Mouse (Mus musculus) heart, postnatal 25 days (tissue): ENCODE data around the gene Cenpp. TPM values are rescaled to one million over a fixed set of nuclear protein-coding genes. Genes with fewer than 3 reads are reported as not detected.

Source experiments
- DNase-seq: peaks from one replicate; pipeline ENCODE4 v3.0.0; 2022; ENCODE audit warnings: low spot score
- intact Hi-C: fragments of 180-260 bp; cut with DNase I; formaldehyde crosslinking; loops from one replicate; pipeline ENCODE4 v1.15.1; 2025
- total RNA-seq, 2 experiments: library from RNA; stranded (reverse); gene quantifications; 2 replicates each; pipeline ENCODE4 v1.2.3; 2021

Gene Cenpp
- total RNA-seq, 2 experiments from 2014 or later, result 1.8 to 2.4 TPM

DNA sequence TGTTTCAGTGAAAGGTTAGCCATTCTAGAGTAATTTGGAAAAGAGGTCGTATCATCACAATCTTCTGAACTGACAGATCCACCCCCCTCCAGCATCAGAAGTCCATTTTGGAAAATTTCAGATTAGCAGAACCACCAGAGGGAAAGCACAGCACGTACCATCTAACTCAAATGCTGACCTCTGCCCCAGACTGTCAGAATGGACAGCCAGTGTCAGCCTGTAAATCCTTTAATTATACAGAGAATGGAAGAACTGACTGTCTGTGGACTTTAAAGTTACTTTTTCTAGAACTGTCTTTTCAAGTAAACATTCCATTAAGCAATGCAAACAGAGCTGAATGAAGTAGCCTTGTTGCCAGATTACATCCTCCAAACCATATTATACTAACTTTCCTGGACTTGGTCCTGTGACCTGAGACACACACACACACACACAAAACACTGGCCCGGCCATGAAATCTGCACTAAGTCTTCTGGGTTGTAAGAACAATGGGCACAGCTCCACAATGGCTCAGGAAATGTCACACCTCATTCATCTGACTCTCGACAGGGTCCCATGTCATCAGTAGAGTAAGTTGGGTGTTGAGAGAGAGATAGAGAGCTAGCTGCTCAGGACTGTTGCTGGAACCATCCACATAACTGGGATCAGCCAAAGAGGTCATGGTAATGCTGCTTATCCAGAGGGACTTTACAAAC, 180.5 kb downstream of the Cenpp start:
- intact Hi-C loops, result loop anchor here (5.0 kb wide), 1 partner anchor 75 kb away; no protein-coding TSS in a partner anchor
- no peak for DNase-seq

DNA sequence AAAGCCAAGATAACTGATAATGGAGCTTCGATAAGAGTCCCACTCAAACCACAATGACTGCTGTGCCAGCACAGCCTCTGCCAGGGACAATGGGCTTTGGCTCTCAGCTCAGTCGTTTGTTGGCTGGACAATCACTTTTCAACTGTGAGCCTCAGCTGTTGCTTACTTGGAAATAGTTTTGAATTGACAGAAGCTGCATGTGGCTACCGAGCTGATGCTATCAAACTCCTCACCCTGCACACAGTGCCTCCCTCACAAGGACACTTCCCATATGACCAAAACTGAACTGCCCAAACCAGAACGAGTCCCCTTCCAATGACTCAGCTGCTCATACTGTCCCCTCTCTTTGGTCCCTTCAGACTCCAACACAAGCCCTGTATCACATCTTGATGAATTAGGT, 181.8 kb downstream of the Cenpp start:
- no peak for DNase-seq
- intact Hi-C loops, result loop anchor here (5.0 kb wide), 1 partner anchor 76 kb away; no protein-coding TSS in a partner anchor

DNA sequence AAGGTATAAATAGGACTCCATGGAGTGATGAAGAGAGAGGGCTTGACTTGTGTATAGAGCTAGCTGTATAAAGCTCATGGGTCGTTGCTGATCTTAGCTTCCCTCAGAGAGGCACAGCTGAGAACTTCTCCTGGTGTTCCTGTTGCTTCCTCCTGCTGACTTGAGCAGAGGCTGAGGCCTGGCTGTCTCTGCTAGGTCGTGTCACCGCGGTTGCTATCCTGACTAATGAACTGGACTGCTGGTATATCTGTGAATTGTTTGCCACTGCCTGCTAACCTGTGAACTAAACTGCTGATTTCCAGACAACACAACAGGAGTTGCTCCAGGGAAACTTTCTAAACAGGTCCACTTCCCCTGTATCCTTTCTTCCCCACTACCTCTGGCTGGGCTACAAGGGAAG, 182.3 kb downstream of the Cenpp start:
- DNase-seq, result no peak

DNA sequence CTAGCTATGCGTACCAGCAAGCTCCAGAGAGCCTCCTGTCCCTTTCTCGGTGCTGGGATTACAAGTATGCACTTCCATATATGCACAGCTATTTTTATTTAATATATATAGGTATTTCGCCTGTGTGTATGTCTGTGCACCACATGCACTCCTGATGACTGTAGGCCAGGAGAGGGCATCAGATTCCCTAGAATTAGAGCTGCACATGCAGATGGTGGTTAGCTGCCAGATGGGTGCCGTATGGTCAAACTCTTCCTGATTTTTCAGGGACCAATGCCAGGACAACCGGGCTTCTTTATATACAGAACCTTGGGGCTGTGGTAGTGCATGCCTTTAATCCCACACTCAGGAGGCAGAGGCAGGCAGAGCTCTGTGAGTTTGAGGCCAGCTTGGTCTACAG, 183.6 kb downstream of the Cenpp start:
- DNase-seq, result no peak
- intact Hi-C loops, result no loop called here

More for the DNA sequence above, 182.3 kb downstream of the Cenpp start:
- intact Hi-C loops, result loop anchor here (5.0 kb wide), 1 partner anchor 77 kb away; no protein-coding TSS in a partner anchor

DNA sequence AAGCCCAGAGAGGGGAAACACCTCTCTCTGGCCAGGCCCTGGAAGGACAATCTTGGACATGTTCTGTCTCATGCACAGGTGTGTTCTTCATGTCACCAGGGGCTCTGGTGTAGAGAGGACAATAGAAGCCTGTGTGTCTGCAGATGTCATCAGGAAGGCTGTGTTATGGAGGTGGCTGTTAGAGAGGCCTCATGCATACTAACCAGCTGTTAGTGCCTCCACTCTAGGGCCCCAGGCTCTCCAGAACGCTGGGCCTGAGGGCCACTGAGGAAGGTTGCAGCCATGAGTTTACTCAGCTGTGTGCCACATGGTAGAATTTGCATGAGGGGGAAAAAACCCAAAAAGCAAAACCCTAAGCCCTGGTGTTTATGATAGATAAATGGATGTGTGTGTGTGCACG, 185.0 kb downstream of the Cenpp start:
- no peak for DNase-seq
- intact Hi-C loops, result no loop called here

DNA sequence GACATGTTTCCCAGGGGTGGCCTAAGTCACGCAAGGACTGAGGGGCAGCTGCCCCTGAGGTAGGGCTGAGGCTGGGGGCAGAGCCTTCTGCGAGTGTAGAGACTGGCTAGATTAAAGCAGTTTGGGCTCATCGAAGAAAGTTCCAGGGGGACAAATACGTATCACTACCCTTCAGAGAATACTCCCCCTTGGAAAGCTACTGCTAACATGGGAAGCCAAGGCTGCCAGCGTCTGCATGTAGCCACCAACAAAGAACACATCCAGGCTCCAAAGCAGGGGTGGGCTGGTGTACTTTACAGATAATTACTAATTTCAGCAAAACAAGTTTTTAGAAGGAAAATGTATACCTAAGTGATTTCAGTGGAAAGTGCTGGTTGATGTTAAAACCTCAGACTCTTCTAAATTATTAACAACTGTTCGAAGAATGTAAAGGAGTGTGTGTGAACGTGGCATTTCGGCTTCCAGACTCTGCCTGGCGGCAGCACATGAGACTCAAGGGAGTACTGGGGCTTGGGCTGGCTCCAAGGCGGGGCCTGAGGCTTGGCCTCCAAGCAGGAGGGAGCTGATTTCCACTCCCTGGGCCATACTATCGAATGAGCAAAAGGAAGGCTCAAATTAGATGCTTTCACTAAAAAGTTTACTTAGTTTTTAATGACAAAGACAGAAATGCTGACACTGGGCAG, 186.1 kb downstream of the Cenpp start:
- intact Hi-C loops, result no loop called here
- DNase-seq, result peak; percentile 53

DNA sequence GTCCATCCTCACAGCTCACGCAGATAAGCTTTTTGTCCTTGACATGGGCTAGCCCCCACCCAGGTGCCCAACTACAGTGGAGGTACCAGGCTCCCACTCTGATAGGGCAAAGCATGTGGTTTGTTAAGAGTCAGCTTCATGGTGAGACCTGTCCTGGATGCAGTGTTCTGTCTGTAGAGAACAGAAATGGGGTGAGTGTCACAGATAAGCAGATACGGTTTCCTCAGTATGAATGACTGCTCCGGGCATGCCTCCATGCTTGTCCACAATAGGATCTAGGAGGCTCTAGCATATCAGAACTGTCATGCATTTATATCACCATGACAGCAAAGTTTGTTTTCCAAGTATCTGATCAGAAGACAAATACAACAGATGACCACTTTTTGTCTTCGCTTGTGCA, 186.7 kb downstream of the Cenpp start:
- DNase-seq, result no peak
- intact Hi-C loops, result no loop called here

DNA sequence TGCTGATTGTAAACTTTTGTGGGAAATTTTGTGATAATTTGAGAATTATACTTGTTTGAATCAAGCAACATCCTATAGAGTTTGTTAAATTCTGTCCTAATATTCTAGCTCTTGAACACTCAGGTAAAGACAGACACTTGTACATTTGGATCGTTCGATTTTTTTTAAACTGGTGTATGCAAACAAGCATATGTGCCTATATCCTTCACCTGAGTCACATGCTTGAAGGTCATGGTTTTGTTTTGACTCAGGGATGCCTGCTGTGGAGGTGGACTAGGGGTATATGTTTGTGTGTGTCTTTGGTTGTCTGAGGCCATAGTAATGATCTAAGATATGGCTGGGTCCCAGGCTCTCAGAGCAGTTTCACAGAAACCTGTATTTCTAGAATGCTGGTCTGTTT, 189.7 kb downstream of the Cenpp start:
- intact Hi-C loops, result no loop called here
- DNase-seq, result no peak

DNA sequence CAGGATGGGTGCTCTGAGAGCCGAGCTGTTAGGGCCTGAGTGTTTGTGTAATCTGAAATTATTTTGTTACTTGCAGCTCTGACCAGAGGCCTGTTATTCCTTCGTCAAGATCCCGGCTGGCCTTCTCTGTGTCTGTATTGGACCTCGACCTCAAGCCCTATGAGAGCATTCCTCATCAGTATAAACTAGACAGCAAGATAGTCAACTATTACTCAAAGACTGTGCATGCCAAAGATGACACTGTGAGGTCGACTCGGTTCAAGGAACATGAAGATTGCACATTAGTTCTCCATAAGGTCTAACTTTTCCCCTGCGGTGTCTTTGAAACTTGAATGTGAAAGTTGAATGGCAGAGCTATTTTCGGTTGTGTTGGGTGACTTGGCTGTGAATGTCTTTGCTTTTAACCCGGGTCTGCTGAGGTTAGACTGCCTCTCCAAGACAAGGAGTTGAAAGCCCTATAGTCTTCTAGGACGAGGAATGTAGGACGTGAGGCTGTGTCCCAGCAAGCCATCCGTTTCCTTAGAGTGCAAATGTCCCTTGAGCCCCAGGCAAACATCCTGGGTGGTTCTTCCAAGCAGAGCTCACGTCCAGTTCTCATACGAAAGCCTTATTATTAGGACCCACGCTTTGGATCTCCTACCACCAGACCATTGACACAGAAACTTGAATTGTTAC, 191.0 kb downstream of the Cenpp start:
- no peak for DNase-seq
- intact Hi-C loops, result no loop called here

DNA sequence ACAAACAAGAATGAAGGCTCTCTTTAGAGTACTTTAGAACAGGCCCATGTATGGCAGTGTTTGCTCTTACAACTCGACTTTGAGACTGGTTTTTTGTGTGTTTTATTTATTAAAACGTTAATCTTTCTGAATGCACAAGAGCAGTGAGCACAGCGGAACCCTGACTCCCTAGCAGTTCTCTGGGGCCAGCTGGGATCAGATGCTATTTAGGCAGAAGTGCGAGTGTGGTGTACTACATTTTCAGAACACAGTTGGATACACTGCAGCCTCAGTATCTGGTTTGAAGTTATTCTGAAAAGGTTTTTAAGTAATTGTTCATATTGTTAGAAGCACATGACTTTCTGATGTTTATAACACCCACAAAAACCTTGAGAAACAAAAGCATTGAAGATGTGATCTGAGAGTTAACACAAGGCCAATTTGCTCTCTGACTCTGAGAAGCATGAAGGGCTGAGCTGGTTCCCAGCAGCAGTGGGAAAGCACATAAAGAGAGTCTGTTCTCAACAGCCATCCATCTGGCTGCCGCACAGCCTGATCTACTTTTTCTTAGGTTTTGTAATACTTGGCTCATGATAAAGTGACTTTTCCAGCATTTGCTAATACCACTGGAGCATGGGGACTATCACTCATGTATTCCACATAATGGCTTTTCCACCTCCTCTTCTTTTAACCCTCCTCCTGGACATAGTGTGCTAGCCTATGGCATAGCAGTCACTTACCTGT, 191.7 kb downstream of the Cenpp start:
- no peak for DNase-seq
- intact Hi-C loops, result no loop called here

DNA sequence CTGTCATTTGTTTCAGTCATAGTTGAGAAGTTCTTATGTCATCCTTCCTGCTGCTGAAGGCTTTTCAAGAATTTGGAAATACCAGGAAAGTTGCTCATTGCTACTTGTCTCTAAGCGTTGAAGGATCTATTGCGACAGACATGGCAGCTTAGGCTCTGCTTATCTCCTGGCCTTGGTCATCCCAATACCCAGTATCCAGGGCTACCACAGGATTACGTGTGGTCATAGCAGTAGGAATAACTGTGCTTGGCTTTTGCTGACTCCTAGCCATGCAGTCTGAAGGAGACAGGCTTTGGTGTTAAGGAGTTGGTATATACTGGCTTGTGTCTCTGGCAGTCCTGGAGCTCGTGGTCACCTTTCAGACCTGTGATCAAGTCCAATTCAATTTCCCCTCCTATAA, 192.3 kb downstream of the Cenpp start:
- intact Hi-C loops, result no loop called here
- DNase-seq, result no peak

DNA sequence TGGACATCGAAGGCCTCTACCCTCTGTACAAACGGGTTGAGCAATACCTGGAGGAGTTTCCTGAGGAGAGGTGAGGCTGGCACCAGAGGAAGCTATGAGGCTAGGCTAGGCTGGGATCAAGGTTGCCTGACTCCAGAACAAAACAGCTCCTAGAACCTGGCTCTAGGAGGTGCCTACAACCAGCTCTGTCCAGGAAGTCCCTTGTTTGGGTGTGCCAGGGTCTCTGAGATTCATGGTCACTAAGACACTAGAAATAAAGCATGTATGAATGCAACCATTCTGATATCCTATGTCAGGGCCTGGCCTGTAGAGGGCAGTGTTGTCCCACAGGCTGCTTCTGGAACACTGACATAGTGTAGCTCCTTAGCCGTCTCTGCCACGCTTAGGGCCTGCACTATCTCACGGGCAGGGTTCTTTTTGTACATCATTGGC, 203.3 kb downstream of the Cenpp start:
- intact Hi-C loops, result loop anchor here (1.0 to 5.0 kb wide), 2 partner anchors 113 to 196 kb away; no protein-coding TSS in a partner anchor
- DNase-seq, result peak; percentile 57

DNA sequence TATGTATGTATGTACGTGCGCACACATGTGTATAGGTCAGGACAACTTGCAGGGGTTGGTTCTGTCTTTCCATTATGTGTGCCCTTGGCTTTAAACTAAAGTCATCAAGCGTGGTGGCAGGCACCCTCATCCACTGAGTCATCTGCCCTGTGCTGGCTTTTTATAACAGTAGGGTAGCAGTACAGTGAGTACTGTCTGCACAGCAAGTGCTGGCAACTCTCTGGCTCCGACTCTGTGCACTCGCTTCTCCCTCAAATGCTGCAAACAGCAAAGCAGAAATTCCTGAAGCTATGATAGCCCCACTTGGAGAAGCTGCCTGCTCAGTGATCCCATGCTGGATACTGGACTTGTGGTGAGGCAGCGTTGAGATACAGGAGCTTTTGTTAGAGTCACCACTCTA, 208.1 kb downstream of the Cenpp start:
- intact Hi-C loops, result no loop called here
- no peak for DNase-seq

DNA sequence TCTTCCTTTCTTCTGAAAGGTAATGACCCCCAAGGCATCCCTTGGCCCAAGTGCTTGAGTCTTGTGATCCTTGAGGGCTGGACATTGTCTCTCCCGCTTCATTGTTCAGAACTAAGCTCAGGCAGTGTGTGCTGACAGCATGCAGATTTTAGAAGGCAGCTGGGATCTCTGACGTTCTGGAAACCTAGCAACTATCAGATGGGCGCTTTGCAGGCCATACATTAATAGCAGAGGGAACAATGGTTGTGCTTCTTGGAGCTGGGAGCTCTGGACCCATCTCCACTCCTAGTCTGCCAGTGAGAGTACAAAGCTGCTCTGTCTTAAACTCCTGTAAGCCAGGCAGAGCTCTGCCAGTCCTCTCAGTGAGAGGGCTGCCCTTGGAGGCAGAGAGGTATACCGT, 216.4 kb downstream of the Cenpp start:
- DNase-seq, result no peak
- intact Hi-C loops, result no loop called here

DNA sequence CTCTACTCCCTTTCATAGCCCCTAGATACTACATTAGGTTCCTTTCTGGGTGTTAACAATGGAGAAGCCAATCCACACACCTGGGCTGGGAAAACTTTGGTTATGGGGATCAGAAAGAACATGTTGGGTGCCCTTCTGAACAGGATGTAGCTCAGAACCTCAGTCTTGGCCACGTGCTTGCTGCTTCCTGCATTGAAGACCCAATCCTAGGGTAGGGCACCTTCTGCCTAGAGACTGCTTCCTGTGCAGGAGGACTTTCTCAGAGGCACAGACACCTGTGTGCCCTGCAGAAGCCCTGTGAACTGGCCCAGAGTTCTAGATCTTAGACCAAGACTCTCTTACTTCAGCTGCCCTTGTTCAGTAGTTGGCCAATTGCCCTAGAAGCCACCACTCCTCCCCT, 216.8 kb downstream of the Cenpp start:
- no peak for DNase-seq
- intact Hi-C loops, result no loop called here

DNA sequence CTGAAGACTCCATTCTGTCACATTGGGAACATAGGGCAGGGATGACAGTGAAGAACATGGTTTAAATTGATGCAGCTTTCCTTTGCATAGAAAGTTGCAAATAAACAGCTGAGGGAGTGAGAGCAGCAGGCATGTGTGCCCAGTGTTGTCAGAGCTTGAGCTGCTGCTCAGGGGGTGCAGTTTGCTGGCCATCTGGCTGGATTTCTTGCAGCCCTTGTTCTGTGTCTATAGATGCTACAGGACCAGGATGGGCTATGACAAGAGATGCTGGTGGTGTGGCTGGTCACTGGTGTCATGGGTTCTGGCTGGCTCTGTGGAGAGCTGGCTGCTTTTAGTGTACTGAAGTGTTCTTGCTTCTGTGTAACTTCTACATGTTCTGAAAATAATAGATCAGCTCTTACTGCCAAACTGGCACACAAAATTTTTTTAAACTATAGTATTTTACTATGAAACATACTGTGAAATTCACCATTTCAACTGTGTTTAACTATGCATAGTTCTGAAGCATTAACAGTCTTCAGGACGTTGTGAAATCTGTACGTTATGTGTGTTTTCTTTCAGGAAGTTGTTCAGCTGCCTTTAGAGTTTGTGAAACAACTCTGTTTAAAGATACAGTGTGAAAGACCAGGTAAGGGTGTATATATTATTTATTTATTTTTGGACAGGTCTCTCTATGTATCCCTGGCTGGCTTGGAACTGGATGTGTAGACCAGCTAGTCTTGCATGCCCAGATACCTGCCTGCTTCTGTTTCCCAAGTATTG, 219.1 kb downstream of the Cenpp start:
- DNase-seq, result no peak
- intact Hi-C loops, result no loop called here

DNA sequence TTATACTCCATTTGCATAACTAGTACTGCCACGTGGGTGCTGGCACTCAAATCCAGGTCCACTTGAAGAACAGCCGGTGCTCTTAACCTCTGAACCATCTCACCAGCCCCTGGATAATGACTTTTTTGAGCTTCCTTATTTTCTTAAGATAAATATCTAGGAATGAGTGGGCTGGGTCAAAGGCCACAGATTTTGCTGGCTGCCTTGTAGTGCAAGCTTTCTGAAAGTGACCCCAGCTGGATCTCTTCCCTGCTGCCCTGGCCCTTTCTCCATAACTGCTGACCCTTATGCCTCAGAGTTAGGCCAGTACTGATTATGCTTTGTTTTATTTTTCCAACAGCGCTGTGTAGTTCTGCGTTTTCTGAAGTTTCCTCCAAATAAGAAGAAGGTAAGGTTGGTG, 222.1 kb downstream of the Cenpp start:
- DNase-seq, result no peak
- intact Hi-C loops, result no loop called here

DNA sequence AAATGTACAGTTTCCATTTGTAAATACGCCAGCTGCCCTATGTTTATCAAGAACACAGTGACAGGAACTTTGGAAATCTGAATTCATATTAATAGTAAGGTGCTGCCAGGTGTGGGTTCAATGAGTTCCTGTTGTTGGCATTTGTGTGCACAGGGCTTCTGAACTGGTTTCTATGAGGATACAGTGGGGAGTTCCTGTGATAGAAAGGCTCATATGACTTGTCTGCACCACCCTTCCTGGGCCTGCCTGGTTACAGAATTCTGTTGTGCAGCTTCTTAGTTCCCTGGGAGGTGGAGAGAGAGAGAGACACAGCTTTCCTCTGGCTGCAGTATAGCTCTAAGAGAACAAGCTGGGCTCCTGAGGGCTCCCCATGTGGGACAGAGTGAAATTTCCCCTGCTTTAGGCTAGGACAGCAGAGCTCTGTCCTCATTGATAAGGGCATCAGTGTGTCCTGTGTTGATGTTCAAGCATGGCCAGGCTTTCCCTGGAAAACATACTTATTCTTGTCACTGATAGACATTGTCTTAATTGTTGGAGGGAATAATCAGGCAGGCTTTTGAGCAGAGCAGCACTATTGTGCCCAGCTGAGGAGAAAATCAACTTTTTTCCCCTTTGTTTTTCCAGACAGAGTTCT, 224.4 kb downstream of the Cenpp start:
- intact Hi-C loops, result no loop called here
- no peak for DNase-seq

DNA sequence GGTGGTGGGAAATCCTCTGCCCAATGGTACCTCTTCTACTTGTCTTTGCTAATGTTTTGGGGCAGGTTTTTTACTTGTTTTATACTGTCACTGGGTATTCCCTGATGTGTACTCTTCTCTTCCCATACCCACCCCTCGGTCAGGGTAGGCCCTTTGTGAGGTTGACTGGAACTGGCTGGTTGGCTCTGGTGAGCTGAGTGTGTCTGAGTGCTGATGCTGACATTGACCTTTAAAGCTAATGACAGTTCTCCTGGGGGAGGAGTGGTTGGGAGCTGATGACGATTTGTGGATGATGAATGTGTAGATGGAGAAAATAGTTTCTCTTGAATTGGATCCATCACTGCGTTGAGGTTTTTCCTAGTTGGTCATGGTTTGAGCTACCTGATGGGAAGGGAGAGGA, 225.8 kb downstream of the Cenpp start:
- intact Hi-C loops, result no loop called here

More for the DNA sequence above, 225.8 kb downstream of the Cenpp start:
- DNase-seq, result no peak
